Mouse (Mus musculus) G1E (cell line): ENCODE results near the gene Htra3. TPM values are rescaled to one million over a fixed set of nuclear protein-coding genes. Genes with fewer than 3 reads are reported as not detected.

Experiments used
- ATAC-seq: 2 replicates; pipeline ENCODE4 v1.8.0; 2016; ENCODE audit warnings: mild to moderate bottlenecking; ENCODE audit not compliant: insufficient number of reproducible peaks, poor library complexity, low FRiP score, severe bottlenecking; ENCODE audit errors: extremely low read depth
- DNase-seq: peaks from one replicate; pipeline ENCODE4 v3.0.0; 2012; ENCODE audit warnings: low spot score
- H3K27me3 ChIP-seq: 2 replicates; pipeline ENCODE4 v1.6.1; 2012; ENCODE audit warnings: mild to moderate bottlenecking, low read length, inconsistent platforms; ENCODE audit not compliant: insufficient read depth
- H3K36me3 ChIP-seq: replicated peaks from 2 replicates; pipeline ENCODE3; 2012; ENCODE audit warnings: mild to moderate bottlenecking, inconsistent platforms
- H3K4me1 ChIP-seq: 2 replicates; pipeline ENCODE4 v1.6.1; 2012; ENCODE audit warnings: low read depth, low read length, inconsistent platforms, mixed read lengths; ENCODE audit not compliant: insufficient read depth
- H3K4me3 ChIP-seq: 2 replicates; pipeline ENCODE4 v1.5.1; 2012; ENCODE audit warnings: low read depth, mild to moderate bottlenecking, inconsistent platforms, low read length, moderate library complexity, mixed read lengths
- H3K9me3 ChIP-seq: replicated peaks from 2 replicates; pipeline ENCODE4 v1.6.1; 2012; ENCODE audit warnings: inconsistent platforms
- CTCF ChIP-seq: IDR thresholded peaks from 2 replicates; pipeline ENCODE4 v1.5.1; 2012; ENCODE audit warnings: low read depth, low read length, inconsistent platforms, mixed read lengths
- GATA1 ChIP-seq: IDR thresholded peaks from 2 replicates; pipeline ENCODE4 v1.6.1; 2012; ENCODE audit warnings: borderline replicate concordance, low read length, inconsistent platforms, mixed read lengths
- GATA2 ChIP-seq: IDR thresholded peaks from 2 replicates; pipeline ENCODE4 v1.6.1; 2012; ENCODE audit warnings: low read depth, low read length, inconsistent platforms, borderline replicate concordance
- POLR2AphosphoS5 ChIP-seq: IDR thresholded peaks from 2 replicates; pipeline ENCODE4 v1.6.1; 2012; ENCODE audit warnings: low read depth, low read length, inconsistent platforms; ENCODE audit not compliant: insufficient replicate concordance
- TAL1 ChIP-seq: conservative IDR thresholded peaks from 2 replicates; pipeline ENCODE4 v1.6.1; 2012; ENCODE audit warnings: low read depth, low read length, inconsistent platforms, mixed read lengths
- polyA plus RNA-seq: library from polyadenylated mRNA; stranded (reverse); fragments of >175 nt; gene quantifications from 2 replicates; pipeline ENCODE4 v1.2.3, GENCODE M21; 2012
- total RNA-seq, 2 experiments: library from RNA; stranded (forward) in 1 of 2; stranded (reverse) in 1 of 2; fragments of 200-1000 nt in 1 of 2; fragments of >200 nt in 1 of 2; fragmentation: Nextera tagmentation in 1 of 2; gene quantifications; 2 replicates each; pipeline ENCODE4 v1.2.3; 2014 to 2017

Gene Htra3
- total and polyA plus RNA-seq, 3 experiments = not detected

DNA sequence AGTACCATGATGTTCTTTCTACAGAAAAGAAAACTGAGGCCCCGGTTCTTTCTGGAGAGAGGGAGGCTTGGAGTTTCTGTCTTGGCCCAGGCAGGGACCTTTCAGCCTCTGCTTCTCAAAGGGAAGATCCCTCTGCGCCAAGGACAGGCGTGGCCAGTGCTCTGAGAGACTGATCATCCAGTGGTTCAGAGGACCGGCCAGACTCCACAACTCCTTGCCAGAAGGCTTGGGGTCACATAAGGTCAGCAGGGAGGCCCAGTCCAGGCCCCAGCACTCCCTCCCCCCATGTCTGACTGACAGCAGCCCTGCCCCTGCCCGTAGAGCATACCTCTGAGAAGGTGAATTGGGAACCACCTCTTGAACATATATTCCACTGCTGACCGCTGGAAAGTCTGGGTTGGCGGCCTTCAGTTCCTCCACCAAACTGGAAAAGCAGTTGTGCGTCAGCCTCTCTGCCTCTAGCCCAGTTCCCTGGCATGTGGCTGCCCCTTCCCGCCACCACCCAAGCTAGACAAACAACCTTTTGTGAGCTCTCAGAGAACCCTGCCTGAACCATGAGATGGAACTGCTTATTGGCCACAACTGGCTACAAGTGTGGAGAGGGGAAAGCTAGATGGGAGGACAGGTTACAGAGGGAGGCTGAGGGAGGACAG lies 25.7 kb downstream of the Htra3 start:
- H3K36me3 ChIP-seq = no peaks in the 10 kb centered on the region
- H3K9me3 ChIP-seq = no peaks in the 10 kb centered on the region
- H3K4me1 ChIP-seq = no peaks in the 10 kb centered on the region
- 0 out of 2 replicates have a peak, but pooled peaks cover 3% of the 10 kb centered on the region for H3K27me3 ChIP-seq
- DNase-seq (no peak), ATAC-seq (no peak)
- TF ChIP-seq GATA1 (no peak), POLR2AphosphoS5 (no peak), GATA2 (no peak)
- no peak overlapping the region for H3K4me3 ChIP-seq

DNA sequence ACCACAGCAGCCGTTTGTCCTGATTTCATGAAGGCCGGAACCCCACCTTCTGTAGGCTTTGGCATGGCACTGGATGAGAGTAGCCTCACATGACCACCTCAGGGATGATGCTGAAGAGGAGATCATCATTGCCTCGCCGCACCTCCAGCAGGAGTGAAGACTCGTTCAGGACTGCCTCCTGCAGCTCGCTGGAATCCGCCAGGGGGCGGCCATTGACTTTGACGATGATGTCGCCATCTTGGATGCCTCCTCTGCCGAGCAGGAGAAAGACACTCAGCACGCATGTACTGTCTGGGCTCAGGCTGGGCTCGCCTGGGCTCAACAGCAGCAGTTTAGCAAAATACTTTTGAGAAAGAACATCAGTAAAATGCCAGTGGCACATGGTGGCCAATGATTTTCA lies 26.7 kb downstream of the Htra3 start:
- no peak overlapping the region for H3K4me3 ChIP-seq
- no peak for TF ChIP-seq TAL1
- no peak for TF ChIP-seq CTCF
- TF ChIP-seq POLR2AphosphoS5 = no peak
- no peak for TF ChIP-seq GATA2
- TF ChIP-seq GATA1 = no peak
- DNase-seq = no peak
- no peaks in the 10 kb centered on the region for H3K4me1 ChIP-seq
- no peaks in the 10 kb centered on the region for H3K9me3 ChIP-seq
- no peaks in the 10 kb centered on the region for H3K36me3 ChIP-seq
- ATAC-seq = no peak
- 0 out of 2 replicates have a peak, but pooled peaks cover 3% of the 10 kb centered on the region for H3K27me3 ChIP-seq

GRCm38 (mm10) chr5:35652319-35652718 lies 27.3 kb downstream of the Htra3 start:
- H3K9me3 ChIP-seq = no peaks in the 10 kb centered on the region
- DNase-seq (no peak), ATAC-seq (no peak)
- no peak overlapping the region for H3K4me3 ChIP-seq
- H3K27me3 ChIP-seq = peaks cover 3% of the 10 kb centered on the region
- no peak for TF ChIP-seq GATA2
- no peak for TF ChIP-seq TAL1
- no peak for TF ChIP-seq GATA1
- TF ChIP-seq CTCF = no peak
- no peak for TF ChIP-seq POLR2AphosphoS5
- H3K4me1 ChIP-seq = no peaks in the 10 kb centered on the region
- H3K36me3 ChIP-seq = no peaks in the 10 kb centered on the region

DNA sequence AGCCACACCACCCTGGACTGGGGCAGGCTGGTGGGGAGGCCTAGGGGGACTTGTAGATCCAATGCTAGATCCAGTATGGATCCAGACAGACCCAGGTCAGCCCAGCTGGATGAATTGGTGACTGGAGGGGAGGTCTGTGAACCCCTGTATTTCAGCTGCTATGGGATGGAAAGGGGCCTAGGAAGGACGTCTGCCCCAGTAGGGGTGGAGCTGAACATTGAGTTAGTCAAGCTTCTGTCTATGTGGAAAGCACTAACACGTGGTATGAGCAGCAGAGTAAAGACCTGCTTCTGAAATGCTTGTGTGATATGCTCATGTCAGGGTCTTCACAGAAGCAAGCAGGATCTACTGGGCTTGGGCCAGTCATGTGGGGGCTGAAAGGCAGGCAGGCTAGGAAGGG lies 31.4 kb downstream of the Htra3 start:
- no peak for DNase-seq
- H3K36me3 ChIP-seq = no peaks in the 10 kb centered on the region
- peaks cover 6% of the 10 kb centered on the region for H3K27me3 ChIP-seq
- H3K4me1 ChIP-seq = no peaks in the 10 kb centered on the region
- H3K9me3 ChIP-seq = no peaks in the 10 kb centered on the region
- H3K4me3 ChIP-seq = no peak overlapping the region
- TF ChIP-seq POLR2AphosphoS5 (no peak), TAL1 (no peak), GATA2 (no peak), GATA1 (no peak), CTCF (no peak)
- no peak for ATAC-seq

DNA sequence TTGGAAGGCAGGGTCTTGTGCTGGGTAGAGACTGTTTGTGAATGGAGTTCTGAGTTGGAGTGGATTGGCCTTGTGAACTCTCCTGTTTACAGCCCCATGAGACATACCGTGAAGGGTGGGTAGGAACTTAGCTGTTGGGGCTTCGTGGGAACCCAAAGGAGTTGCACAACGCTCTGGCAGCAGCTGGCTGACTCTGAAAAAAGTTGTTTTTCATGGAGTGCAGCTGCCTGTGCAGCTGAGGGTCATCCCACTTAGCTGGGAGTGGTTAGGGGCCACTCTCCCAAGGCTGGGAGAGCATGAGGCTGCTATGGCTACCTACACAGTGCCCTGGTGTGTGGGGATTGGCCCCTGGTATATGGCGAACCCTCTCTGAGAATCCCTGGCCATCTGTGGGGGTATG lies 32.0 kb downstream of the Htra3 start:
- H3K9me3 ChIP-seq = no peaks in the 10 kb centered on the region
- H3K4me3 ChIP-seq = no peak overlapping the region
- H3K27me3 ChIP-seq = peaks cover 6% of the 10 kb centered on the region
- DNase-seq = no peak
- no peak for ATAC-seq
- H3K36me3 ChIP-seq = no peaks in the 10 kb centered on the region
- TF ChIP-seq GATA1 (no peak), GATA2 (no peak), CTCF (no peak), TAL1 (no peak), POLR2AphosphoS5 (no peak)
- no peaks in the 10 kb centered on the region for H3K4me1 ChIP-seq

- no peaks in the 10 kb centered on the region for H3K9me3 ChIP-seq
- no peak for DNase-seq
- peaks cover 6% of the 10 kb centered on the region for H3K27me3 ChIP-seq
Measured at GRCm38 (mm10) chr5:35646927-35647326, 32.7 kb downstream of the Htra3 start.

More at GRCm38 (mm10) chr5:35646927-35647326, 32.7 kb downstream of the Htra3 start:
- Histone ChIP-seq H3K36me3 (no peaks in the 10 kb centered on the region), H3K4me3 (no peak overlapping the region), H3K4me1 (no peaks in the 10 kb centered on the region)
- TF ChIP-seq POLR2AphosphoS5 (no peak), TAL1 (no peak), CTCF (no peak), GATA2 (no peak), GATA1 (no peak)
- ATAC-seq = no peak
